Mouse (Mus musculus): ENCODE measurements at regions not wholly inside any gene's neighbourhood (a gene's known extent, or its start where the extent isn't known, plus 50 kb on each side); places are given as distances from the start of the nearest gene placed in this dataset.
A peak's percentile ranks its signal among the peaks of the same experiment; 100 is the strongest.

DNA sequence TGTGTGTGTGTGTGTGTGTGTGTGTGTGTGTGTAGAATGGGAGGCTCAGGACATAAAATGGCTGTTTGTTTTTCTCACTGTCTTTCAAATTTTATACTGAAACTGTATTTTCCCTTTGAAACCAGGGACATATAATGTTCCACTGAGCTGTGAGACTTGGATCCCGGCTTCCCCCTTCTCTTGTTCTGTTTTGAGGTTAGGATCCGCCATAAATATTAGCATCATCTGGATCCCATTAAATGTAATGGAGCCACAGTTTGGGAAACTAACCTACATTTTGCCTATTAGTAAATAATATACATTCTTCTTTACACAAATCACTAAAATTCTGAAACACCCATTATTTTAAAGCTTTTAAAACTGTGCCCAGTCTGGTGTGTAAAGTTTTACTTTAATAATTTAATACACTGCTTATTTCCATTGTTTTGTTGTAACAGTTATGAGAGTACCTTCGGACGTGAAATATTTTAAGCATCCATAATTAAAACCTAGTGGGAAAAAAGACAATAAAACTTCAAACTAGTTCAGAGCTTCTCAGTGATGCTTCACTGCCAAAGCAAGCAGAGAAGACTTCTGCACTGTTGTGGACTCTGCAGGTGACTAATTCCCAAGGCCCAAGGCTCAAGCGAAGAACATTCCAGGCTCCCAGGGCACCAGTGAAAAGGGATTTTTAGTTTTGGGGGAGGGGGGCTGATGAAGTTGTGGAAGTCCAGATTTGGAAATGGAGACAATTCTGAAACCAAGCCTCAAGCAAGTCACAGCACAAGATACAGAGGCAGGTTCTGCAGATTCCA lies 684.9 kb downstream of the Fat4 start:
- no peak for DNase-seq (ENCODE audit: extremely low spot score)

DNA sequence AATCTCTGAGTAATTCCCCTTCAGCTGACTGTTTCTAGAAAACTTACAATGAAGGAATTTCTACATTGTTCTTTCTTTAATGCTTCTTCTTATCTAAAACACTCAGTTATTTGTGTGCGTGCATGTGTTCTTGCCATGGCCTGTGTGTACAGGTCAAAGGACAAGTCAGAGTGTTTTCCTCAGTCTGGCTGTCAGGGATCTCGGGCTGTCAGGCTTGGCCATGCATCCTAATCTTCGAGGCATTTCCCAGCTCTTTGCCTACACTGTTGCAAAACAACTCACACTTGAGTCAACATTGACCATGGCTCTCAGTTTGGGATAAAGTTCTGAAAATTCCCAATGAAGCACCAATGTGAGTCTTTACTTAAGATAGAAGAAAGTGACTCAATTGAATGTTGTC lies 688.5 kb downstream of the Fat4 start:
- no peak for DNase-seq (ENCODE audit: extremely low spot score)

DNA sequence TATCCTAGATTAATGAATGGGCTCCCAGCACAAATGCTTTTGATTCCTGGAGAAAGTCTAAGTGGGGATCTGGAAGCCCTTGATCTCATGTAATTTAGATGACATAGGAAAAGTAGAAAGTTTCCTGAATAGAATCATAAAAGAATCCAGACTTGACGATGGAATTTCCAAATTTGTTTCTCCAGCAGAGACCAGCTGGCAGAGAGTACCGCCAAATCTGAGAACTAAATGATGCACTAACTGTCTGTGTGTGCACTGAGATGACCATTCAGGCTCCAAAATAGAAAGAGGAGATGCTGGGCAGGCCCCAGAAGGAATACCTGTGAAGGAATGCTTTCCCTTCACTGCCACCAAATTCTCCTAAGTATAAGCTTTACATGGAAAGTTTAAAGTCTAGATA lies 704.6 kb downstream of the Fat4 start:
- no peak for DNase-seq (ENCODE audit: extremely low spot score)

DNA sequence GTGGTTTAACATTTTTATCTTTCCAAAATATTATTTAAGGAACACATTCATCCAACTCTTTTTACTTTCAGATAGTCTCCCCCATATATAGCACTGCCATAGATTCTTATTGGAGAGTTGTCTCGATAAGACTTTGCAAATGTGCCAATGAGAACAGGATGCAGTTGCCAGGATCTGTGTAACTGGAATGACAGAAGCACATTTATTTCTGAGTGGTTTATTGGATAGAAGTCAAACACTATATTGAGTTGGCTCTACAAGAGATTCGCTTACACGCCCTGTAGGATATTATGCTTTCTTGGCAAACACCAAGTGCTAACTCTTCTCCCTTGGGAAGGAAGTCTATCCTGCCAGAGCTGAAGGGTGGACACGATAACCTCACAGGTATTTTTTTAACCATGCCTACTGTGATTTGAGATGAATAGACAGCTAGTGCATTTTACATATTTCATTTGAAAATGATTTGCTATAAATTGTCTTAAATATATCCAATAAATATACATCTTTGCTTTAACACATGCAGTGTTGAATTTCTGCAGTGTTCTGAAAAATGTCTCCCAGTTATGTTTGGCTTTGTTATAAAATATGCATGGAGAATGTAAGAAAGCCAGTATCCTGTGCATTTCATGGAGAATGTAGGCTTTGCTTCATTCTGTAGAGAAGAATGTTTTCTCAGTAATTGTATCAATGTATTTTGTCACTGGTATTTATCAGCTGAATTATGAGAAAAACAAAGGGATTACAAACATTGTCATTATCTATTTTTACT lies 705.8 kb downstream of the Fat4 start:
- no peak for DNase-seq (ENCODE audit: extremely low spot score)

DNA sequence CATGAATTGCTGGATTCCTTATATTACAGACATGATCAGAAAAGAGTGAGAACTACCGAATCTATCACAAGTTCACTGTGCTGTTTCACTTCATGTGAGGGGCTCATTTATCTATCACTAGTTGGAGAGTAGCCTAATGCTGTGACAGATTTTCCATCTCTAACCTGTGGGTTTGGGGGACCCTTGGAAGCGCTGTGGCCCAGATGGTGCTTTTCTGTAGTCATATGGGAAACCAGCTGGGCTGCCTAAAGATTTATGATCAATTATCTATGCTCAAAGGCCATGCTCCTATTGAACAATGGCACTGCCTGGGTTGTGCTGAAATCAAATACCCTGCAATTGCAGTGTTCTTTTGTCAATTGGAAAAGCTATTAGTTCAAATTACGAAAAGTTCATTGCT lies 723.2 kb downstream of the Fat4 start:
- DNase-seq (ENCODE audit: extremely low spot score), result no peak

DNA sequence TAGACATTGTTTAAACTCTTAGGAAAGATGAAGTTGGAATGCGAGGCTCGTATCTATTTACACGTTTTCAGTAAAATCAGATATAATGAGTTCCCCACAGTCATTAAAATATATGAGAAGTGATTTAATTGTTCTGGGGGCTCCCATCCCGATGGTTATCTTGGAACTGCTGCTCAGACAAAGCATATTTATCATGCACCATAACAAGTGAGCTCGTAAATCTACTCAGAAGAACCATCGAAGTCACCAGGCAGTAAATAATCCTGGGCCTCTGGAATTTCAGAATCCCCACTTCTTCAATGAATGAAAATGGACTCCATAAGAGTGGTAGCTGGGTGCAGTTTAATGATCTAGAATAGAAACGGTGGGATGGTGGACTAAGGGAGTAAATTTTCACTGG lies 725.7 kb downstream of the Fat4 start:
- no peak for DNase-seq (ENCODE audit: extremely low spot score)

DNA sequence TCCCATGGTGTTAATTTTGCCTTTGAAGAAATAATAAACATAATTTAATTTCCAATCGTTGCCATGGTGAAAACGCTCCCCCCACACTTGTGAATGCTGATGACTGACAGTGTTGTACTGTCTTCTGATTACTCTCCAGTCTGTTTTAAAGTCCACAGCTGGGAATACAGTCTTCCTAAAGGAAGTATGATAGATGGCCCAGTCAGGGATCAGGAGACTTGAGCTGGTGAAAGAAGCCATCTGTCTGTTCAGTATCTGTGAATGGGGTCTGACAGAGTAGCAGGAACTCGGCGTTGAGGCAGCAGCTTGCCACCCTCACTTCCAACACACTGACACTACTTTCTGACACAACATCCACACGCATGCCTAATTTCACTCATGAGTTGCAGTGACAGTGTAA lies 751.2 kb downstream of the Fat4 start:
- peak; percentile 1 for DNase-seq (ENCODE audit: extremely low spot score)

DNA sequence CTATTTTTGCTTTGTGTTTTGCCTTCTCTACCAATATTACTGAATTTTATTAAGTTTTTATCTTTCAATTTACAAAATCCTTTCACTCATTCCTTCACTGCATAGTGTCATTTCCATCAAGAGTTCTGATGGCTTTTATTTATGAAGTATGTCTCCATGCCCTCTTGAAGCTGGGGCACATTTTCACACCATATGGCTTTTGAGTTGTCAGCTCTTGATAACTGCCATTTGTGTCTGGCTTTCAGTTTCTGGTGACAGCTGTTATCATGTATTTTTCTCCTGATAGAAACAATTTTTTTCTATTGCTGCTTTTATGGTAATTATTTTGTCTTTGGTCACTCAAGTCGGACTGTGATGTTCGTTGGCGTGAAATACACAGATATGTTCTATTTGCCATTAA lies 756.5 kb downstream of the Fat4 start:
- DNase-seq (ENCODE audit: extremely low spot score), result no peak

DNA sequence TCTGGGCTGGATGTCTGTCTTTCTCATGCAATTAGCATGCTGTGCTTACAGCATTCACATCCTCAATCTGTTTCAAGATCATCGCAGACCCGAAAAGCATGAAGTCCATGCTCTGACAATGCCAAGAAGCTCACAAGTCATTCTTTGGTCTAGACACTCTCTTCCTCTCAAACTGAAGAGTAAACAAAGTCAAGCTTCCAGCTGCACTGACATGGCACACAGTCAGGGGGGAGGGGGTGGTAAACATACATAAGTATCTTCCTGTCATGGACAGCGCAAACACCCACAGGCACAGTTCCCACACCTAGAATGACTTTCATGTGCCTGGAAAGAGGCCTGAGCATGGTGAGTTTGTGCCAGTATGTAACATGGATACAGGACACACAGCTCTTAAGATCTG lies 780.1 kb downstream of the Fat4 start:
- DNase-seq (ENCODE audit: extremely low spot score), result no peak

DNA sequence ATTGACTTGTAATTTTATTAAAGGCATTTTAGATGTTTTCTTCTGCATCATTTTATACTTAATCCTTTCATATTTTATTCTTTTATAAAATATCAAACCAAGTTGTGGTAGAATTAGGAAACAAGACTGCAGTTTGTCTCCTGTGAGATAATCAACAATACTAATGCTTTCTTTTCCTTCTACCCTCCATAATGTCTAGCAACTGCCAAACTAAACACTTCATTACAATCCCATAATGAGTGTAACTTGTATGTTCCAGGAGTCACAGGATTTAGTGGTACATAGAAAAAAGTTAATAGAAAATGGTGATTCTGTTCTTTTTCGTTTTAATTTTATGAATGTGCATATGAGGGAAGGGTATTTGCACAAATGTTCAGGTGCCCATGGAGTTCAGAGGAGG lies 782.4 kb downstream of the Fat4 start:
- no peak for DNase-seq (ENCODE audit: extremely low spot score)

DNA sequence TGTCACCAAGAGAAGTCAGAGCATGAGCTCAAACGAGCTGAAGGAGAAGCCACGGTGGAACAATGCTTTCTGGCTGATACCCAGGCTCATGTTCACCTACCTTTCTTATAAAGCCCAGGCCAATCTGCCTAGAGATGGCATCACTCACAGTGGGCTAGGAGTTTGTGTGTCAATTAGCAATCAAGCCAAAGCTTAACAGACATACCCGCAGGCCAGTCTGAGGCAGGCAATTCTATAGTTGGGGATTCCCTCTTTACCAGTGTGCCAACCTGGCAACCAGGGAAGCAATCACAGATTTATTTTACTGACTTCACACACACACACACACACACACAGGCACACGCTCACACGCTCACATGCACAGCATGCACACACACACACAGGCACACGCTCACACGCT lies 787.3 kb downstream of the Fat4 start:
- no peak for DNase-seq (ENCODE audit: extremely low spot score)

DNA sequence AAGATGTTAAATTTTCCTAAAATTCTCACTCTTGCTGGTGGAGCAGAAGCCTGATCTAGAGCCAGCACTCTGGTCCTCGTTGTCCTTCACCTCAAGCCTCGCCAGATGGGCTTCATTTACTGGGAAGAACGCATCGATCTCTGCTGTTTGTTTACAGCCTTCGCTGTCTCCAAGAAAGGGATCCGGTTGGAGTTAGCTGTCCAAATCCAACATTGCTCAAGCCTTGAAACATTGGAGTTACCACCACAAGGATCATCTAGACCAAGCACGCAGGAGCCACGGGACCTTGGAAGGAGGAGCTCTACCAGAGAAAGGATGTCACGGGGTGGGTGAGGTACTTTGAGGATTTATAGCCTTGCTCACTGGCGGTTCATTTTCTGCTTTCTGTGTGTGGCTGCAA lies 788.2 kb downstream of the Fat4 start:
- no peak for DNase-seq (ENCODE audit: extremely low spot score)

DNA sequence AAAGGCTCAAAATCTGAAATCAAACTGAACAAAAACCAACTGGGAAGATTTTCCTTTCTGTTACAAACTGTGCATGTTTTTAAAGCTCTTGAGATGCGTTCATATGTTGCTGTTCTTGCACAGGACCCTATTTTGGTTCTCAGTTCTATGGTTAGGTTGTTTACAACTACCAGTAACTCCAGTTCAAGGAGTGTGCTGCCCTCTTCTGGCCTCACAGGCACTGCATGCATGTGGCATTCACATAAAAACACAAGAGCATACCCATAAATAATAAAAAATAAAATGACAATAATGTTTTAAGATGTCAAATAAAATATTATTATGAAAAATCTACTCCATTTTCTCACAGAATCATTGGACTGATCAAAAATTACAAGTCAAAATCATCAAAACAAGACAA lies 818.9 kb downstream of the Fat4 start:
- DNase-seq (ENCODE audit: extremely low spot score), result no peak

DNA sequence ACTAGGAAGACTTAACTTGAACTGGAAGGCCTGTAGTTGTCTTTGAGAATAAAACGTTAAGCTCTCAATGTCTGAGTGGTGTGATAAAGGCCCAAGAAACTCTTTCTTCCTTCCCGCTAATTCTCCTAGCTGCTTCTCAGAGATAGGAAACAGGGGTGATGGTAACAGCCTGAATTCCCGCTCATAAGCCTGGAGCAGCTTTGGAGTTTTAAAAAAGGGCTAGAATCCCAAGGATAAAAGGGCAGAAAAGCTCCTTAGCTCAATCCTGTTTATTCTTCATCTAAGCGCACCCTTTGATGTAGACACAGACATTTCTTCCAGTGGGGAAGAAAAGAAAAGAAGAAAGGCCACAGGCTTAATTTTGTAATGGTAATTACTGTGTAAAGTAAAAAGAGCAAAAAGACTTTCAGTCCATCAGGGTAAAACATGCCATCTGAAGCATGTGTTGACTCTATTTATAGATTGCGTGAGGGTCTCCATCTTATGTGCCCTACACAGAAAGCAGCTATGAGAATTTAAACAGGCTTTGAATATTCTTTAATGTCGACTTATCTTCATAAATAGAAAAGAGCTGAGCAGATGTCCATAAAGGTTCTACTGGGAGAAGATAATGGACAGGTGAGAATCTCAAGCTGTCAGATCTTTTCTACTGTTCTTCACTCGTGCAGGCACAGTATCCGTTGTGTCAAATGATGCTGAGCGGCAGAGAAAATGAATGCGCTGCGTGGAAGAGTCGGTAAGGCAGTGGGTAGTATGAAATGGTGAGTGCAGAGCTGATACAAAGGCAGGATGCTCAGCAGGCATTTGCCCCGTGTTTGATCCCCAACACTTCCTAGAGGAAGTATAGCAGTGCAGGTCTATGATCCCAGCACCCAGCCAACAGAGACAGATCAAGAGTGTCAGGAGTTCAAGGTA lies 818.0 kb upstream of the Intu start:
- DNase-seq (ENCODE audit: extremely low spot score), result no peak

DNA sequence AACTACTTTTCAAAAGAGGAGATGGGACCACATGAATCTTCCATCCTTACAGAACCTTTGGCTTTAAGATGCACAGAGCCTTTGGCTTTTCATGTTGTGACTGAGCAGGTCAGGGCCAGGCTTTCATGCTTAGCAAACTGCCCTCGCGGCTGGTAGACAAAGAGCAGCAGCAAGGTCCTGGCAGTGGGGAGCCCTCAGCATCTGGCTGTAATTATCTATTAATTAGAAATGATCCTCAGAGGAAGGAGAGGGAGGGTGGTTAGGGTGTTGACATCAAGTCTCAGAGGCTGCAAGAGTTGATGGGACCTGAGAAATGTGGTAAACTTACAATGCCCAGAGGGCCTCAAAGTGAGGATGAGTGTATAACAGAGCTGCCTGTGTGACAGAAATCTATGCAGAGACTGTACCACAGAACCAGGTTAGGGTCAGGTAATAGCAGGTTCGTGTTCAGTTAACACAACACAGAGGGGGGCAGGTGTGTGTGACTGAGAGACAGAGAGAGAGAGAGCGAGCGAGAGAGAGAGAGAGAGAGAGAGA lies 817.0 kb upstream of the Intu start:
- DNase-seq (ENCODE audit: extremely low spot score), result peak; percentile 19

DNA sequence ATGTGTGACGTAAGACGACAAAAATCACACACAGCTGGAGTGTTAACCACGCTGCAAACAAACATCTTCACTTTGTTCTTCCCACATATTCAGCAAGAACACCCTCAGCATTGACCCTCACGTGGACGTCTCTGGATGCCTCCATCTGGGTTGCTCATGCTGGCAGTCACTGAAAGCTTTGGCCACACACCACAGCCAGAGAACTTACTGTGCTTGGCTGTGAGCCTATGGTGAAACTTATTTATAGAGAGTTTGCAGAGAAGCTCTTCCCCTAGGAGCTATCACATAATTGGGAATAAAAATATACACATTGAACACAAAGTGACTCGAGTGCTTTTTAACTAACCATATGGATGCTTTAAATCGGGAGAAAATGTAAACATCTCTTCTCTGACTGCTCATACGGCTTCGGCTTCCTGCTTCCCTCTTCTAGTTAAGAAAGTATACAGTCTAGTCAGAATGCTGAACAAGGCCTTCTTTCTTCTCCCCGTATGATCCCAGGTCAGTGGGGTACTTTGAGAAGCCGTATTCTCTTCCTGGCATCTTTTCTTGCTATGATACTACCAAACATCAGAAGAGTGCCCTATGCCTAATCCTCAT lies 812.0 kb upstream of the Intu start:
- DNase-seq (ENCODE audit: extremely low spot score), result no peak

DNA sequence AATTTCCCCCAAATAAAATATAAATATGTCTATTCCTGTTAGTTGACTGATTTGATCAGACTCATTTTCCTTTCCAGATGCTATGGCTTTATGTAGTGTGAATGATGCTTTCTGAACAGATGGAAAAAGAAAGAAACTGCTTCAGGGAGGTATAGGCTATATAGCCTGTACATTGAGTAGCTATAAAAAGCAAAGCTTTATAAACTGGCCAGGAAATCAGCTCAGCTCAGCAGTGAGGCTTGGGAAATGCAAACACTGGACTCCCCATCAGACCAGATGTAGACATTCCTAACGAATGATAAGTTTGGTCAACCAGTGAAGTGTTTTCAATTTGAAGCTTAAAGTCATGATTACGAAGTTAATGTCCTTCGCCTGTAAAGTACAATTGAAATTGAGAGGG lies 805.3 kb upstream of the Intu start:
- DNase-seq (ENCODE audit: extremely low spot score), result no peak

DNA sequence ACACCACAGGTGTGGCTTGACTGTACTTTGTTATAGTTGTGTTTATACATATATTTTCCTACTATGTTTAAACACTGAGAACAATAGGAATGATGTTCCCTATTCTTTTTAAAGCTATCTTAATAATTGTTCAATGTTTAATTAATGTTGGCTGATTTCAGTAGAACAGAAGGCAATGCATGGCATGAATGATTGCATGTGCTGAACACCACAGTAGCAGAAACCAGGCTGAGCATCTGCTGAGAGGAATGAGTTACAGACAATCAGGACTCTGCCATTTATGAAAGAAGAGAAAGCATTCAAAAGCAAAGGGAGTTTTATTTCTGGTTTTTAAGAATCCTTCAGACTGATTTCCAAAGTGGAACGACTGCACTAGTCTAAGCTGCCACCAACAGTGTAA lies 794.4 kb upstream of the Intu start:
- DNase-seq (ENCODE audit: extremely low spot score), result no peak

DNA sequence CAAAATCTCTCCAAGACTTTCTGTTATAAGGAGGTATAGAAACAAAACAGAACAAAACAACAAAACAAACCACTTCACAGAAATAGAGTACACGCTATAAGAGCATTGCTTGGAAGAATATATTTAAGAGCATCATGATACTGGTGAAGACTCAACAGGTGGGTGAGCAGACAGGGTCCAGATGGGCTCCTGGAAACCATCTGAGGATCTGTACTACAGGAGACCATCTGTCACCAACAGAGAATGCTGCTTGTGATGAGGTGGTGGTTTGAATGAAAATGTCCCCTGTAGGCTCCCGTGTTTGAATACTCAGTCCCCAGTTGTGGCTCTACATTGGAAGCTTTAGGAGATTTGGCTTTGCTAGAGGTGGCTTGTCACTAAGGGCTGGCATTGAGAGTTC lies 785.1 kb upstream of the Intu start:
- DNase-seq (ENCODE audit: extremely low spot score), result no peak

DNA sequence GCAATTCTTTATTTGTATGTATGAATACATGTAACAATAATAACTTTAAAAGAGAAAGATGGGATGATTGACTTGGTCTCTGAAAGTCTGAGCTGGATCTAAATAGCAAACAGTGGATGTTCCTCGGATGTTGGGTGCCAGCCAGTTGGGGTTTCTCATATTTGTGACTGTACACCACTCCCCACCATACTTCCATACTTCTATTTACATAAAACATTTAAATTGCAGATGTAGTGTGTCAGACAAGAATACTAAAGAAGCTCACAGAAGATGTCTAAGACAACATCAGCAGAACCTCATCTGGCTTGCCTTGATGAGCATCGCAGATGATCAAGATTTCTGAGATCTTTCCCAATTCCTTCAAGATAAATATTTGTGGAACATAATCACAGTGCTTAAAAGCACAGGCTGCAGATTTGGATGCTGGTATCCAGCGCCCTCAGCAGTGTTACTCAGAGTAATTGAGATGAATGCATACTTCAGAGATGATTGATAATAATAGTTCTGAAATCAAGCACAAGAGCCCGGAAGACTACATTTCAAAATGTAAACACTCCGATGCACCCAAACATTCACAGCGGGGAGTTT lies 762.0 kb upstream of the Intu start:
- no peak for DNase-seq (ENCODE audit: extremely low spot score)

DNA sequence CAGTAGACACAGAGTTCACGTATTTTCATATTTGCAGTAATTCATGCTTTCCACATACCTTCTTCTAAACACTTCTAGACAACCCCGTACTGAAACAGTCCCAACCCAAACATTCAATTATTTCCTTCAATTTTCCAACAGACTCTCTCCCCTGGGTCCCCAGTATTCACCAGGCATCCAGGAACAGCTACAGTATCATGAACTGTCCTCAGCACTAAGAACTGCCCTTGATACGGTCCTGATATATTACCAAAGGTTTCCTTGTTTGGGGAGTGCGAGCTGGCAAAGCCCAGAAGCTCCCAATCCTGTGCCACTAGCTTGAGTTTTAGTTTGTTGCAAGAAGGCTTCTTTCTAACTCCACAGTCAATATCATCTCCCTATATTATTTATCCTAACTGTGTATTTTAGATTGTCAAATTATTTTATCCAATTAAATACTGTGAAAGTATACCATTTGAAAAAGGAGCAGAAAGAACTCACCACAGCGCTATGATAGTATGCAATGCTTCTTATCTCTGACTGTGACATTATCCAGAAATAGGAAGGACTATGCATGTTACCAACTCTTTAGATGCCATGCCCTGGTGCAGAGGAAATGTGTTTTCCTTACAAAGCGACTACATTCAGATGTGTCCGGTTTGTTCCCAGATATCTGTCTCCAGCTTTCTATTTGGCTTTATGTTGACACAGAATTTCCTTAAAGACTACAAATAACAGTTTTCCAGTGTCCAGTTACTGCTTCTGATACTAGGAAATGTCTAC lies 754.6 kb upstream of the Intu start:
- DNase-seq (ENCODE audit: extremely low spot score), result no peak

Measured in embryo, embryonic 9.5 days (tissue).